Mouse (Mus musculus) heart, embryonic 12.5 days (tissue): Measurements from ENCODE around the gene Ttyh3. TPM values are rescaled to one million over a fixed set of nuclear protein-coding genes. Genes with fewer than 3 reads are reported as not detected.

Experiments
- ATAC-seq: fragments of 200-750 bp; cut with Nextera tagmentation; 2 replicates; pipeline ENCODE4 v1.8.0; 2017; ENCODE audit warnings: moderate TSS enrichment, moderate library complexity; ENCODE audit not compliant: insufficient number of reproducible peaks, low FRiP score
- H3K27ac ChIP-seq: fragments of 300-500 bp; sonication (generic); 2 replicates; pipeline ENCODE4 v1.5.1; 2016; ENCODE audit warnings: mild to moderate bottlenecking, moderate library complexity; ENCODE audit not compliant: poor library complexity, severe bottlenecking
- H3K27me3 ChIP-seq: fragments of 300-500 bp; sonication (generic); replicated peaks from 2 replicates; pipeline ENCODE4 v1.6.1; 2016; ENCODE audit warnings: mild to moderate bottlenecking, moderate library complexity
- H3K36me3 ChIP-seq: fragments of 300-500 bp; sonication (generic); 2 replicates; pipeline ENCODE4 v1.6.1; 2016; ENCODE audit warnings: mild to moderate bottlenecking, moderate library complexity
- H3K4me1 ChIP-seq: fragments of 300-500 bp; sonication (generic); replicated peaks from 2 replicates; pipeline ENCODE4 v1.6.1; 2016; ENCODE audit warnings: mild to moderate bottlenecking
- H3K4me2 ChIP-seq: fragments of 300-500 bp; sonication (generic); 2 replicates; pipeline ENCODE4 v1.6.1; 2016; ENCODE audit warnings: mild to moderate bottlenecking, moderate library complexity
- H3K4me3 ChIP-seq: fragments of 300-500 bp; sonication (generic); 2 replicates; pipeline ENCODE4 v1.5.1; 2016; ENCODE audit warnings: mild to moderate bottlenecking
- H3K9ac ChIP-seq: fragments of 300-500 bp; sonication (generic); 2 replicates; pipeline ENCODE4 v1.6.1; 2016; ENCODE audit warnings: mild to moderate bottlenecking, moderate library complexity
- H3K9me3 ChIP-seq: fragments of 300-500 bp; sonication (generic); replicated peaks from 2 replicates; pipeline ENCODE4 v1.6.1; 2016; ENCODE audit warnings: mild to moderate bottlenecking, moderate library complexity
- WGBS: fragments of 180-500 bp; shearing (Covaris S2); methylation state at CpG from one replicate; pipeline ENCODE4 v1.1.7; 2016; 5-methylcytosine and 5-hydroxymethylcytosine counted together
- polyA plus RNA-seq: library from polyadenylated mRNA; unstranded; fragments of >200 nt; fragmentation: Nextera tagmentation; extraction: Ambion mirVana; gene quantifications from 2 replicates; pipeline ENCODE4 v1.2.1, GENCODE M21; 2016

Ttyh3 gene
- polyA plus RNA-seq, 1 experiment from 2014 or later: 36.3 TPM

- Histone ChIP-seq H3K9me3 (no peaks in the 10 kb centered on the region), H3K9ac (no peak overlapping the region), H3K4me1 (peaks cover 13% of the 10 kb centered on the region; the same call in 1 of the 2 replicates), H3K4me3 (no peak overlapping the region), H3K4me2 (no peak overlapping the region), H3K27ac (no peak overlapping the region), H3K36me3 (no peaks in the 10 kb centered on the region), H3K27me3 (no peaks in the 10 kb centered on the region)
- 74% methylated on average over 4 of the region's 4 CpGs for WGBS
- ATAC-seq: no peak
Measured at GRCm38 (mm10) chr5:140571201-140571600, 77.6 kb downstream of the Ttyh3 start.

Other genes starting within 250 kb of the Ttyh3 start
- 128 and 138 TPM in 2 replicates for gene Eif3b, start 229.7 kb downstream of the Ttyh3 start, polyA plus RNA-seq
- gene Gm4869, start 203.4 kb downstream of the Ttyh3 start, polyA plus RNA-seq: 0.06 TPM in 1 of 2 replicates, not detected in the other
- 22.5 TPM in 2 replicates for gene Chst12, start 143.5 kb downstream of the Ttyh3 start, polyA plus RNA-seq
- 0.31 TPM in 1 of 2 replicates, not detected in the other for gene Grifin, start 84.0 kb downstream of the Ttyh3 start, polyA plus RNA-seq
- gene Lfng, start 41.7 kb downstream of the Ttyh3 start, polyA plus RNA-seq: 2.9 and 4.3 TPM in 2 replicates
- 12.4 and 15.7 TPM in 2 replicates for gene Iqce, start 53.3 kb upstream of the Ttyh3 start, polyA plus RNA-seq
- 14.6 and 15.5 TPM in 2 replicates for gene Brat1, start 56.0 kb upstream of the Ttyh3 start, polyA plus RNA-seq
- gene Amz1, start 75.1 kb upstream of the Ttyh3 start, polyA plus RNA-seq: 0.40 and 0.59 TPM in 2 replicates
- gene Gna12, start 181.4 kb upstream of the Ttyh3 start, polyA plus RNA-seq: 48.5 and 50.6 TPM in 2 replicates